Mouse (Mus musculus): ENCODE data around the gene Gm5773. TPM values are rescaled to one million over a fixed set of nuclear protein-coding genes. Genes with fewer than 3 reads are reported as not detected.
"Not testable (repeated sequence)": the region's sequence is repeated elsewhere in the genome, so short reads cannot be mapped to it uniquely, and the experiment has no call there.

The Gm5773 gene
- total RNA-seq (2021), result not detected

- intact Hi-C loops (cut with DNase I); DNase-seq (ENCODE audit: extremely low spot score in 1 of 2, low spot score in 2 of 2): not testable (repeated sequence)
Observed at GRCm38 (mm10) chr3:93772700-93773099, at the start of gene Gm5773. Gm5773 (plus strand) TSS chr3:93773000.

- intact Hi-C loops (cut with DNase I), result not testable (repeated sequence)
Observed at GRCm38 (mm10) chr3:93745475-93745874, 27.3 kb upstream of the Gm5773 start.

GRCm38 (mm10) chr3:93754022-93754421, 18.8 kb upstream of the Gm5773 start:
- intact Hi-C loops (cut with DNase I); DNase-seq (ENCODE audit: extremely low spot score in 1 of 2, low spot score in 2 of 2): not testable (repeated sequence)

More at GRCm38 (mm10) chr3:93745475-93745874, 27.3 kb upstream of the Gm5773 start:
- not testable (repeated sequence) for DNase-seq (ENCODE audit: extremely low spot score in 1 of 2, low spot score in 2 of 2)

- intact Hi-C loops (cut with DNase I), result not testable (repeated sequence)
Observed at GRCm38 (mm10) chr3:93796098-93796497, 23.3 kb downstream of the Gm5773 start, which contains the start of gene Tdpoz4. Tdpoz4 (plus strand) TSS chr3:93796398.

GRCm38 (mm10) chr3:93813341-93813740, 40.5 kb downstream of the Gm5773 start:
- intact Hi-C loops (cut with DNase I); DNase-seq (ENCODE audit: extremely low spot score in 1 of 2, low spot score in 2 of 2): not testable (repeated sequence)

More at GRCm38 (mm10) chr3:93796098-93796497, 23.3 kb downstream of the Gm5773 start, which contains the start of gene Tdpoz4:
- DNase-seq (ENCODE audit: extremely low spot score in 1 of 2, low spot score in 2 of 2), result not testable (repeated sequence)

Other genes with a start within 250 kb of the Gm5773 start
- gene S100a10, start 217.9 kb upstream of the Gm5773 start, total RNA-seq (2021), result 10 to 100 TPM; 61.8 to 82.0 TPM
- gene Tdpoz2, start 120.3 kb upstream of the Gm5773 start, total RNA-seq (2021), result not detected
- not detected for gene Tdpoz1, start 96.7 kb upstream of the Gm5773 start, total RNA-seq (2021)
- not detected for gene Gm37596, start 79.9 kb upstream of the Gm5773 start, total RNA-seq (2021)
- not detected for gene Tdpoz4, start 23.4 kb downstream of the Gm5773 start, total RNA-seq (2021)
- gene Tdpoz3, start 53.0 kb downstream of the Gm5773 start, total RNA-seq (2021), result not detected
- not detected for gene Gm9117, start 170.5 kb downstream of the Gm5773 start, total RNA-seq (2021)
- not detected for gene Tdpoz5, start 188.3 kb downstream of the Gm5773 start, total RNA-seq (2021)

Measured in left cerebral cortex, postnatal 10 days (tissue).